Mouse (Mus musculus) CD4-positive, CD25-positive, alpha-beta regulatory T cell, adult 2 months (primary cell): ENCODE measurements around the gene Yaf2.
"Not testable (repeated sequence)": the region's sequence is repeated elsewhere in the genome, so short reads cannot be mapped to it uniquely, and the experiment has no call there.

ENCODE experiments used
- DNase-seq: peaks from one replicate; pipeline ENCODE4 v3.0.0-alpha.2; 2012; ENCODE audit warnings: low read depth, low spot score

The Yaf2 gene

GRCm38 (mm10) chr15:93253172-93253571 is 83.6 kb downstream of the Yaf2 start:
- peak; percentile 14 for DNase-seq

DNA sequence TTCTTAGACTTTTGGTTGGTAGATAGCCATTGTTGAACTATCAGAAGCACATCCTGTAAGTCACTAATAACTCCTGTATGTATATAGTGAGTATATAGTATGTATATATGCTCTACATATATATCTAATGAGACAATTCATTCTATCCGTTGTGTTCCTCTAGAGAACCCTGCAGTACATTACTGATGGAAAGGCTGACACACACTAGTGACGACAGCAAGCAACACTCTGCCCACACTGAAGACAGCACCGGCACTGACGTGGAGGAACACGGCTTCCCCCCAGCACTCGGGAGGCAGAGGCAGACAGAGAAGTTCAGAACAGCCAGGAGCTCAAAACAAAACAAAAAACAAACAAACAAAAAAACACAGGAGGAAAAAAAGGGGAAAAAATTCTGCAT is 84.3 kb downstream of the Yaf2 start:
- peak; percentile 69 for DNase-seq

- DNase-seq = peak; percentile 62
Measured at GRCm38 (mm10) chr15:93251553-93252250, 85.0 kb downstream of the Yaf2 start.

- DNase-seq = no peak
Measured at GRCm38 (mm10) chr15:93243202-93243601, 93.5 kb downstream of the Yaf2 start.

DNA sequence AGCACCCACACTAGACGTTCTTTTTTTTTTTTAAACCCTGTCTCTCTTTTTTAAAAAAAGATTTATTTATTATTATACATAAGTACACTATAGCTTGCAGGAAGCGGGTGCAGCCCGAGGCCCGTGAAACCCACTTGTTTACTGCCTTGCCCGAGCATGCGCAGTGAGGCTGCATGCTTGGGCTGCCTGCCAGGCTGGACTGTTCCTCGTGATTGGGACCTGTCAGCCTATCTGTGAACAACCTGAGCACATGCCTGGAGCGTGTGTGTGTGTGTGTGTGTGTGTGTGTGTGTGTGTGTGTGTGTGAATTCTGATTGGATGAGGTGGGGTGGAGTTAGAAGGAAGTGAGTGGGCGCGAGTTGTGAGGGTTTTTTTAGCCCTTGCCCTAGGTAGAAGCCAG is 100.3 kb downstream of the Yaf2 start:
- DNase-seq = not testable (repeated sequence)
